Mouse (Mus musculus): ENCODE measurements around the gene Gna11. TPM values are rescaled to one million over a fixed set of nuclear protein-coding genes. Genes with fewer than 3 reads are reported as not detected.

Gna11 gene
- total RNA-seq, 1 experiment, result 53.4 TPM

GRCm38 (mm10) chr10:81560719-81561459 is 15.9 kb upstream of the Gna11 start:
- H3K9me3 ChIP-seq (ENCODE audit: control insufficient read depth, insufficient read depth, low read depth, low read length), result no peaks in the 10 kb centered on the region
- TF ChIP-seq HCFC1 (IDR thresholded peaks at IDR 0.05; ENCODE audit: borderline replicate concordance, insufficient read depth, low read length) (no peak), MAFK (IDR thresholded peaks at IDR 0.05; ENCODE audit: insufficient read depth, low read depth, low read length) (no peak), ZNF384 (IDR thresholded peaks at IDR 0.05; ENCODE audit: low read depth, low read length) (no peak), CHD2 (IDR thresholded peaks at IDR 0.05; ENCODE audit: low read depth, low read length) (no peak), ZC3H11A (IDR thresholded peaks at IDR 0.05; ENCODE audit: borderline replicate concordance, low read depth, low read length) (no peak)
- DNase-seq (ENCODE audit: low read depth, low spot score), result no peak
- peaks cover 6% of the 10 kb centered on the region for H3K36me3 ChIP-seq (ENCODE audit: control insufficient read depth, insufficient read depth, low read length, poor library complexity, severe bottlenecking)
- H3K9ac ChIP-seq (ENCODE audit: insufficient read depth, low read depth, low read length, poor library complexity, severe bottlenecking), result peak overlapping the region; percentile 81
- H3K27ac ChIP-seq (ENCODE audit: insufficient read depth, low read depth, low read length, poor library complexity, severe bottlenecking), result peak overlapping the region; percentile 42; the same call in 1 of the 2 replicates
- in situ Hi-C loops (cut with MboI; ENCODE audit: low sequenced_read_pairs in 2 of 2, unreplicated experiment in 2 of 2), result no loop called here
- H3K4me1 ChIP-seq (ENCODE audit: control insufficient read depth in 2 of 2, insufficient read depth in 2 of 2, low read length in 2 of 2, poor library complexity in 1 of 2), result peaks cover 8 to 37% of the 10 kb centered on the region in 2 experiments; a peak in 3 of 4 replicates
- H3K4me3 ChIP-seq (ENCODE audit: insufficient read depth in 1 of 2, low read depth in 1 of 2, low read length in 2 of 2, poor library complexity in 1 of 2, severe bottlenecking in 1 of 2), result peak overlapping the region; percentile 84 to 85

GRCm38 (mm10) chr10:81559627-81560539 is 14.9 kb upstream of the Gna11 start:
- peak overlapping the region; percentile 84 to 85 for H3K4me3 ChIP-seq (ENCODE audit: insufficient read depth in 1 of 2, low read depth in 1 of 2, low read length in 2 of 2, poor library complexity in 1 of 2, severe bottlenecking in 1 of 2)
- no peak for DNase-seq (ENCODE audit: low read depth, low spot score)
- TF ChIP-seq CHD2 (IDR thresholded peaks at IDR 0.05; ENCODE audit: low read depth, low read length), result no peak
- no peak for TF ChIP-seq ZC3H11A (IDR thresholded peaks at IDR 0.05; ENCODE audit: borderline replicate concordance, low read depth, low read length)
- TF ChIP-seq HCFC1 (IDR thresholded peaks at IDR 0.05; ENCODE audit: borderline replicate concordance, insufficient read depth, low read length), result no peak
- no peak for TF ChIP-seq ZNF384 (IDR thresholded peaks at IDR 0.05; ENCODE audit: low read depth, low read length)
- no peak for TF ChIP-seq MAFK (IDR thresholded peaks at IDR 0.05; ENCODE audit: insufficient read depth, low read depth, low read length)
- peak overlapping the region; percentile 81 for H3K9ac ChIP-seq (ENCODE audit: insufficient read depth, low read depth, low read length, poor library complexity, severe bottlenecking)
- H3K4me1 ChIP-seq (ENCODE audit: control insufficient read depth in 2 of 2, insufficient read depth in 2 of 2, low read length in 2 of 2, poor library complexity in 1 of 2), result peaks cover 8 to 31% of the 10 kb centered on the region in 2 experiments; a peak in 3 of 4 replicates
- no peaks in the 10 kb centered on the region for H3K36me3 ChIP-seq (ENCODE audit: control insufficient read depth, insufficient read depth, low read length, poor library complexity, severe bottlenecking)
- no peaks in the 10 kb centered on the region for H3K9me3 ChIP-seq (ENCODE audit: control insufficient read depth, insufficient read depth, low read depth, low read length)
- peak overlapping the region; percentile 26; the same call in 1 of the 2 replicates for H3K27ac ChIP-seq (ENCODE audit: insufficient read depth, low read depth, low read length, poor library complexity, severe bottlenecking)
- in situ Hi-C loops (cut with MboI; ENCODE audit: low sequenced_read_pairs in 2 of 2, unreplicated experiment in 2 of 2), result no loop called here

- no peak for DNase-seq (ENCODE audit: low read depth, low spot score)
- Histone ChIP-seq H3K4me3 (ENCODE audit: insufficient read depth in 1 of 2, low read depth in 1 of 2, low read length in 2 of 2, poor library complexity in 1 of 2, severe bottlenecking in 1 of 2) (peak within 1 kb of the TSS; percentile 84 to 85), H3K36me3 (ENCODE audit: control insufficient read depth, insufficient read depth, low read length, poor library complexity, severe bottlenecking) (no peaks in the 10 kb centered on the region), H3K9me3 (ENCODE audit: control insufficient read depth, insufficient read depth, low read depth, low read length) (no peaks in the 10 kb centered on the region), H3K27ac (ENCODE audit: insufficient read depth, low read depth, low read length, poor library complexity, severe bottlenecking) (peak within 1 kb of the TSS; percentile 42; the same call in 1 of the 2 replicates), H3K9ac (ENCODE audit: insufficient read depth, low read depth, low read length, poor library complexity, severe bottlenecking) (peak within 1 kb of the TSS; percentile 81), H3K4me1 (ENCODE audit: control insufficient read depth in 2 of 2, insufficient read depth in 2 of 2, low read length in 2 of 2, poor library complexity in 1 of 2) (peaks cover 10 to 28% of the 10 kb centered on the region in 2 experiments; a peak in 3 of 4 replicates)
- TF ChIP-seq CHD2 (IDR thresholded peaks at IDR 0.05; ENCODE audit: low read depth, low read length), result no peak
- TF ChIP-seq ZC3H11A (IDR thresholded peaks at IDR 0.05; ENCODE audit: borderline replicate concordance, low read depth, low read length), result no peak
- no peak for TF ChIP-seq MAFK (IDR thresholded peaks at IDR 0.05; ENCODE audit: insufficient read depth, low read depth, low read length)
- TF ChIP-seq ZNF384 (IDR thresholded peaks at IDR 0.05; ENCODE audit: low read depth, low read length), result no peak
- no peak for TF ChIP-seq HCFC1 (IDR thresholded peaks at IDR 0.05; ENCODE audit: borderline replicate concordance, insufficient read depth, low read length)
- in situ Hi-C loops (cut with MboI; ENCODE audit: low sequenced_read_pairs in 2 of 2, unreplicated experiment in 2 of 2), result no loop called here
These were observed 14.2 kb upstream of the Gna11 start, which contains the start of gene Aes for GRCm38 (mm10) chr10:81559163-81559626. Aes (plus strand) TSS chr10:81559488.

- DNase-seq (ENCODE audit: low read depth, low spot score), result no peak
- Histone ChIP-seq H3K4me3 (ENCODE audit: insufficient read depth in 1 of 2, low read depth in 1 of 2, low read length in 2 of 2, poor library complexity in 1 of 2, severe bottlenecking in 1 of 2) (no peak overlapping the region), H3K27ac (ENCODE audit: insufficient read depth, low read depth, low read length, poor library complexity, severe bottlenecking) (no peak overlapping the region; the same call in 1 of the 2 replicates), H3K9ac (ENCODE audit: insufficient read depth, low read depth, low read length, poor library complexity, severe bottlenecking) (no peak overlapping the region), H3K36me3 (ENCODE audit: control insufficient read depth, insufficient read depth, low read length, poor library complexity, severe bottlenecking) (no peaks in the 10 kb centered on the region), H3K4me1 (ENCODE audit: control insufficient read depth in 2 of 2, insufficient read depth in 2 of 2, low read length in 2 of 2, poor library complexity in 1 of 2) (peaks cover 7 to 23% of the 10 kb centered on the region in 2 experiments; a peak in 3 of 4 replicates), H3K9me3 (ENCODE audit: control insufficient read depth, insufficient read depth, low read depth, low read length) (no peaks in the 10 kb centered on the region)
- in situ Hi-C loops (cut with MboI; ENCODE audit: low sequenced_read_pairs in 2 of 2, unreplicated experiment in 2 of 2), result no loop called here
- TF ChIP-seq ZNF384 (IDR thresholded peaks at IDR 0.05; ENCODE audit: low read depth, low read length) (no peak), ZC3H11A (IDR thresholded peaks at IDR 0.05; ENCODE audit: borderline replicate concordance, low read depth, low read length) (no peak), HCFC1 (IDR thresholded peaks at IDR 0.05; ENCODE audit: borderline replicate concordance, insufficient read depth, low read length) (no peak), MAFK (IDR thresholded peaks at IDR 0.05; ENCODE audit: insufficient read depth, low read depth, low read length) (no peak), CHD2 (IDR thresholded peaks at IDR 0.05; ENCODE audit: low read depth, low read length) (no peak)
These were observed 12.5 kb upstream of the Gna11 start for GRCm38 (mm10) chr10:81557491-81557890.
